Comparison of ENCODE assay signal across 8 mouse cellular contexts in genomic region chr2:35930498-35931149, GRCm38 (mm10). TPM values are rescaled to one million over a fixed set of nuclear protein-coding genes. Genes with fewer than 3 reads are reported as not detected.
DNase-seq lines count a peak whose midpoint lies in the region; ATAC-seq and TF ChIP-seq lines count a peak whose summit lies in the region.

No protein-coding gene starts in this region.

- no peak for ATAC-seq in CD4-positive, CD25-positive, alpha-beta regulatory T cell, adult 4 months
- ATAC-seq in forebrain, postnatal 0 days: peak; percentile 86
- peak; percentile 44; the same call in 1 of the 2 replicates for ATAC-seq in hindbrain, embryonic 15.5 days (ENCODE audit: low FRiP score, low read depth)
- peak; percentile 48 for ATAC-seq in midbrain, embryonic 13.5 days

- H3K4me2 ChIP-seq in forebrain, postnatal 0 days (ENCODE audit: low read depth): no peak overlapping the region
- H3K4me2 ChIP-seq in hindbrain, embryonic 15.5 days: no peak overlapping the region
- no peak overlapping the region for H3K4me2 ChIP-seq in midbrain, embryonic 13.5 days (replicated peaks)

- H3K36me3 ChIP-seq in forebrain, postnatal 0 days (ENCODE audit: insufficient read depth): no peaks in the 10 kb centered on the region
- H3K36me3 ChIP-seq in hindbrain, embryonic 15.5 days: no peaks in the 10 kb centered on the region
- no peaks in the 10 kb centered on the region for H3K36me3 ChIP-seq in midbrain, embryonic 13.5 days

- H3K9ac ChIP-seq in forebrain, postnatal 0 days: no peak overlapping the region
- no peak overlapping the region for H3K9ac ChIP-seq in hindbrain, embryonic 15.5 days
- H3K9ac ChIP-seq in midbrain, embryonic 13.5 days (replicated peaks): no peak overlapping the region

- H3K4me3 ChIP-seq in forebrain, postnatal 0 days (ENCODE audit: low read depth, low read length): no peak overlapping the region
- H3K4me3 ChIP-seq in hindbrain, embryonic 15.5 days: no peak overlapping the region
- no peak overlapping the region for H3K4me3 ChIP-seq in midbrain, embryonic 13.5 days (replicated peaks)

- DNase-seq in CD4-positive, CD25-positive, alpha-beta regulatory T cell, adult 2 months (ENCODE audit: low read depth, low spot score): peak; percentile 67
- peak; percentile 70 for DNase-seq in c-Kit-positive CD71-negative TER-119-negative erythroid progenitor cells, embryonic 14.5 days (ENCODE audit: low read depth)
- DNase-seq in forebrain, postnatal 0 days: peak; percentile 92
- peak; percentile 35 to 74 for DNase-seq in left cerebral cortex, adult 8-10 months (ENCODE audit: low spot score in 2 of 2)
- DNase-seq in spleen, postnatal 36 days (ENCODE audit: low spot score in 2 of 2): peak; percentile 42 to 48

- TF ChIP-seq CTCF in forebrain, postnatal 0 days (IDR thresholded peaks at IDR 0.05; ENCODE audit: low read depth): peak; percentile 90

- no peaks in the 10 kb centered on the region for H3K9me3 ChIP-seq in forebrain, postnatal 0 days (ENCODE audit: low read length)
- H3K9me3 ChIP-seq in hindbrain, embryonic 15.5 days: no peaks in the 10 kb centered on the region
- H3K9me3 ChIP-seq in midbrain, embryonic 13.5 days: no peaks in the 10 kb centered on the region

- WGBS in forebrain, postnatal 0 days: 34% methylated on average over 11 of the region's 11 CpGs
- 34% methylated on average over 11 of the region's 11 CpGs for WGBS in hindbrain, embryonic 15.5 days
- 34% methylated on average over 11 of the region's 11 CpGs for WGBS in midbrain, embryonic 13.5 days

- H3K27ac ChIP-seq in forebrain, postnatal 0 days (ENCODE audit: low read depth, low read length): no peak overlapping the region
- H3K27ac ChIP-seq in hindbrain, embryonic 15.5 days (replicated peaks): no peak overlapping the region
- no peak overlapping the region for H3K27ac ChIP-seq in midbrain, embryonic 13.5 days

- no peaks in the 10 kb centered on the region for H3K27me3 ChIP-seq in forebrain, postnatal 0 days (ENCODE audit: insufficient read depth, low read length)
- H3K27me3 ChIP-seq in hindbrain, embryonic 15.5 days: no peaks in the 10 kb centered on the region
- H3K27me3 ChIP-seq in midbrain, embryonic 13.5 days: no peaks in the 10 kb centered on the region

- no peaks in the 10 kb centered on the region; the same call in 1 of the 2 replicates for H3K4me1 ChIP-seq in forebrain, postnatal 0 days (ENCODE audit: insufficient read depth)
- H3K4me1 ChIP-seq in hindbrain, embryonic 15.5 days (replicated peaks): no peaks in the 10 kb centered on the region
- H3K4me1 ChIP-seq in midbrain, embryonic 13.5 days (replicated peaks): no peaks in the 10 kb centered on the region

RNA-seq across cellular contexts. Expression of gene Ttll11, which starts 49.1 kb away (rescaled TPM):
- polyA plus RNA-seq in CD4-positive, CD25-positive, alpha-beta regulatory T cell, adult 4 months (2017; shearing (Covaris generic)): not detected
- 6.9 and 9.2 TPM in 2 replicates for total RNA-seq in forebrain, postnatal 0 days (2014; rRNA removed)
- polyA plus RNA-seq in forebrain, postnatal 0 days (2015; fragmentation: Nextera tagmentation; extraction: Ambion mirVana): 6.4 and 7.2 TPM in 2 replicates
- polyA plus RNA-seq in hindbrain, embryonic 15.5 days (2015; fragmentation: Nextera tagmentation; extraction: Ambion mirVana): 5.2 and 6.1 TPM in 2 replicates
- 10 to 100 TPM; 37.3 to 54.3 (median 41.6) TPM for total RNA-seq in left cerebral cortex, adult 8-10 months (2022)
- 2.9 and 4.3 TPM in 2 replicates for polyA plus RNA-seq in midbrain, embryonic 13.5 days (2015; fragmentation: Nextera tagmentation; extraction: Ambion mirVana)
